Mouse (Mus musculus) small intestine, adult 2 months (tissue): ENCODE measurements around the gene Rab3ip.

Experiments
- CTCF ChIP-seq: fragments of 200-500 bp; IDR thresholded peaks from 2 replicates; pipeline ENCODE4 v1.5.1; 2012; ENCODE audit warnings: low read depth, mild to moderate bottlenecking, control low read depth, inconsistent platforms, low read length, moderate library complexity, mixed read lengths; ENCODE audit not compliant: insufficient replicate concordance, insufficient read length; ENCODE audit errors: extremely low read depth
- POLR2A ChIP-seq: fragments of 200-500 bp; IDR thresholded peaks from 2 replicates; pipeline ENCODE4 v1.6.1; 2012; ENCODE audit warnings: low read depth, mild to moderate bottlenecking, control low read depth, inconsistent platforms, low read length, moderate library complexity

GRCm38 (mm10) chr10:116906794-116907193, 43.8 kb downstream of the Rab3ip start:
- TF ChIP-seq CTCF (no peak), POLR2A (no peak)
